Mouse (Mus musculus) kidney, postnatal 10 days (tissue): Measurements from ENCODE around the gene Hist1h1e.
A peak's percentile ranks its signal among the peaks of the same experiment; 100 is the strongest.

Experiments
- DNase-seq: peaks from one replicate; pipeline ENCODE4 v3.0.0; 2021; ENCODE audit warnings: mixed read lengths

Gene Hist1h1e

GRCm38 (mm10) chr13:23622175-23622671, at the start of gene Hist1h1e:
Gene Hist1h1e, minus strand, starts transcription at chr13:23622558.
- DNase-seq = peak; percentile 95

- no peak for DNase-seq
Measured at GRCm38 (mm10) chr13:23662536-23662935, 40.2 kb upstream of the Hist1h1e start.

GRCm38 (mm10) chr13:23659636-23660366, 37.4 kb upstream of the Hist1h1e start:
- DNase-seq = no peak

GRCm38 (mm10) chr13:23630653-23631052, 8.3 kb upstream of the Hist1h1e start:
- peak; percentile 41 for DNase-seq

GRCm38 (mm10) chr13:23622861-23623450, 598 bp upstream of the Hist1h1e start:
- peak; percentile 32 for DNase-seq

GRCm38 (mm10) chr13:23621532-23622174, 705 bp downstream of the Hist1h1e start:
- DNase-seq = peak; percentile 76

GRCm38 (mm10) chr13:23620733-23621531, 1.4 kb downstream of the Hist1h1e start, which contains the start of gene Hist1h2be:
Gene Hist1h2be, minus strand, starts transcription at chr13:23621124.
- DNase-seq = peak; percentile 76

GRCm38 (mm10) chr13:23620056-23620732, 2.2 kb downstream of the Hist1h1e start:
- no peak for DNase-seq

- DNase-seq = no peak
Measured at GRCm38 (mm10) chr13:23611638-23612037, 10.7 kb downstream of the Hist1h1e start.

- no peak for DNase-seq
Measured at GRCm38 (mm10) chr13:23610393-23610792, 12.0 kb downstream of the Hist1h1e start.

- DNase-seq = no peak
Measured at GRCm38 (mm10) chr13:23609844-23610243, 12.5 kb downstream of the Hist1h1e start.

- DNase-seq = no peak
Measured at GRCm38 (mm10) chr13:23609209-23609608, 13.1 kb downstream of the Hist1h1e start.

GRCm38 (mm10) chr13:23605052-23605451, 17.3 kb downstream of the Hist1h1e start:
- no peak for DNase-seq

- DNase-seq = no peak
Measured at GRCm38 (mm10) chr13:23604452-23604851, 17.9 kb downstream of the Hist1h1e start.

GRCm38 (mm10) chr13:23603182-23603699, 19.1 kb downstream of the Hist1h1e start:
- no peak for DNase-seq

GRCm38 (mm10) chr13:23597957-23598356, 24.4 kb downstream of the Hist1h1e start:
- DNase-seq = peak; percentile 89

GRCm38 (mm10) chr13:23595622-23596372, 26.6 kb downstream of the Hist1h1e start:
- no peak for DNase-seq

GRCm38 (mm10) chr13:23595185-23595584, 27.2 kb downstream of the Hist1h1e start:
- DNase-seq = no peak

GRCm38 (mm10) chr13:23593051-23593770, 29.1 kb downstream of the Hist1h1e start:
- DNase-seq = no peak

GRCm38 (mm10) chr13:23592614-23593013, 29.7 kb downstream of the Hist1h1e start:
- DNase-seq = no peak
